Mouse (Mus musculus) yolk sac, embryonic 10.5 days (tissue): ENCODE measurements at regions not wholly inside any gene's neighbourhood (a gene's known extent, or its start where the extent isn't known, plus 50 kb on each side); places are given as distances from the start of the nearest gene placed in this dataset.
A peak's percentile ranks its signal among the peaks of the same experiment; 100 is the strongest.

ENCODE experiments used
- DNase-seq: peaks from one replicate; pipeline ENCODE4 v3.0.0-alpha.2; 2017; ENCODE audit warnings: low spot score

DNA sequence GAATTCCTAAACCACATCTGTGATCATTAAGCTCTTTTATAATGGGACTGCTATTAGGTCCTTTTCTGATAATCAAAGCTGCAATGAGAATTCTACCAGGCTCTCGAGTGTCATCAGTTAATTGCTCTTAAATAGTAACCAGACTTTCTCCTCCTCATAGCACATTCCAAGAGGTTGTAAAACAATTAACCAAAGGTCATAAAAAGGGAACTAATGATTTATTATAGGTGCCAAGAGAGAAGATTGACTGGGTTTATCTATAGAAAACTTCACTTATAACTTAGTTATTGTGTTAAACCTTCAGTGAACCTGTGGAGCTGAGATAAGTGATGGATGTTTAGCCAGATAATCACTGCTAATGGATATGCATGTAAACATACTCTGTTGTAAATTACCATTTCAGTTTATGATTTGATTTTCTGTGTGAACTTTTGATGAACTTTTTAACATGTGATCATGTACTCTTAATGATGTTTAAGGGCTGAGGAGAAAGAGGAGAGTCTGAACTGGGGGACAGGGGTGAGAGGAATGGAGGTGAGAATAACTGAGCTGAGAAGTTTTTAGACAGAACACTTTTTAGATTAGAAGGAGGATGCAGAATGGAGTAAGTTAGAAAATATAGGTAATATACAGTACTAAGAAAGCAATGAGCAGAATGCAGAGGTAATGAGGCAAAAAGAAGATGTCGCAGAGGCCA, 228.4 kb upstream of the Cox7c start:
- no peak for DNase-seq

DNA sequence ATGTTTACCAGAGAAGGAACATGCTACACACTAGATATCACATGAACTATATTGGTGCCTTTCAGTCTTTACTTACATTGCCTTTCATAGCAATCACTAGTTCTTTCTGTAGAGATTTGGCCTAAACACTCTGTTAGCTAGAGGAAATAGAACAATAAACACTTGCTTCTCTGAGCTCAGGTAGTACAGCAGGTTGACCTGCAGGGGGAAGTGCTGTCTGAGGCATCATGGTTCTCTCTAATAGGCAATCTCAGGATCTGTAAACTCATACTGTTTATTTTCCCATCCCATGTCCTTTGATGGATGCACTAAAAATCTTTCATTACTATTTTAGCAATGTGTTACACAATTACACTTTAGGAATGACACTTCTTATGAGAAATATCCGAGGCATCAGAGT, 191.3 kb upstream of the Cox7c start:
- no peak for DNase-seq

DNA sequence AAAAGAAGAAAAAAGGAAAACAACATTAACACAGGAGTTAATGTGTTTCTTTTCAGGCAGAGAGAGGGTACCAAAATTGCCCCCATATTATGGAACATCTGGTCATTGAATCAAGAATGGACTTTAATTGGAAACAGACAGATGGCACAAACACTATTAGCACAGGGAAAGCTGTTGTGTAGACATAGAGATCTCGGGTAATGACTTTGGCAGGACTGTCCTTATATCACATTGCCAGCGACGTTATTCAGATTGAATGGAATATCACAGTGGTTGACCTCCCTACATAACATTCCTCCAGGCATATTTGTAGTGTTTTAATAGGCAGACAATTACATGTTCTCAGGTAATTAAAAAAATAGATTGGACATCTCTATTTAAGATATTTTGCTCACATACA, 158.9 kb upstream of the Cox7c start:
- no peak for DNase-seq

DNA sequence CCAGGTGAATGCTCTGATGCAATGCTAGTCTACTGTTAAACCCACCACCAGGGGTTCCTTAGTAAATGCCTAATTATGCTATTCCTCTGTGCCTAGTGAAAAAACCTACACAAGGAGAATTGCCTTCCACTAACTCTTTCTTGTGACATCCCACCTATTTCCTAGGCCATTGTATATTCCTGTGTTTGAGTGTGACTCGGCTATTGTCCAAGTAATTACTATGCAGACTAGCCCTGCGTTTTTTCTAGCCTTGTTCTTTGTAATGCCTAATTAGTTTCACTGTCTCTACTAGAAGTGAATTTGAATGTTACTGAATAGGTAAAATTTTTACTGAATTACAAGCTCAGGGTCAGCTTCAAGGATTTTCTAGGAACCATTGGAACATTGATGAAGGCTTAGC, 133.8 kb upstream of the Cox7c start:
- DNase-seq = no peak

DNA sequence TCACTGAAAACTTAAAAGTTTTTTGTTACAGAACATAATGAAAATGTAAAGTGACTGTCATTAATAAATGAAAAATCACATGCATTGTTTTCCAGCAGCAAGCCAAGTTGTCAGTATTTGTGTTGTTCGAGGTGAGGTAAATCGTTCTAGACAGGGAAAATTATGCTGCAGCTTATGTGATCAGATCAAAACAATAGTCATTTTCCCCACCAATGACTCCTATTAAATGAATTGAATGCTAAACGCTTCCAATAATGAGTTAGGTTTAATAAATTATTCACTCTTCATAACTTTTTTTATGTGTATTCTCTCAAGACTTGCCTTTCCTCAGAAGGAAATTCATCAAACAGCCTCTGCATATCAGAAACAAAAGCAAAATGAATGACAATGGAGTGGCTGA, 100.6 kb upstream of the Cox7c start:
- DNase-seq = no peak

DNA sequence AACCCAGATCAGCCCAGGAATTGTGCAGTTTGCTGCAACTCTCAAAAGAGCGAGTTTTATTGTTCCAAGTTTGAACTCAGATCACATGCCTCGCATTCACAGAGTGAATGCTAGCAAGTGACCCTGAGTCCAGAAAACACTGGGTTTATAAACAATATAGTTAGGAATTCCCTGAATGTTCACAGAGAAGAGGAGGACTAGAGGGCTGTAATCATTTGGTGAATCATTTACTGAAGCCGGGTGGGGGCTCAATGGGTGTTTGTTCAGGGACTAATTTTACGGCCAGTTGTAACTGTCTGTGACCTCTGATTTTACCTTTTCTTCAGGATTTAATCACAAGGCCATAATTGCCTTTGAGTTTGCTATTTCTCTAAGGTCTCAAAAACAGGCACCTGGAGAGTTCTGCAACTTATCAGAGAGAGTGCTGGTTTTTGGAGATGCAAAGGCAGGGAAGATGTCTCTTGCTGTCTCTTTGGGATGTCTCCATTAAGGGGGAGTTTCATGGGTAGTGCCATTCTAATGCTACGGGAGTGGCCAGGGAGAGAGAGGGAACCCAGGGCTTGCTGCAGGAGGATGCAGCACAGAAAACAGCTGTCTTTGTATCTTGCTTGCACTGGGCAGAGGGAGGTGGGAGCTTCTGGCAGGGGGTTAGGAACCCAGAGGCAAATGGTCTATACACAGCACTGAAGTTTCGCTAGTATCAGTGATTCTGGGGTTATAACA, 64.8 kb upstream of the Cox7c start:
- peak; percentile 68 for DNase-seq

DNA sequence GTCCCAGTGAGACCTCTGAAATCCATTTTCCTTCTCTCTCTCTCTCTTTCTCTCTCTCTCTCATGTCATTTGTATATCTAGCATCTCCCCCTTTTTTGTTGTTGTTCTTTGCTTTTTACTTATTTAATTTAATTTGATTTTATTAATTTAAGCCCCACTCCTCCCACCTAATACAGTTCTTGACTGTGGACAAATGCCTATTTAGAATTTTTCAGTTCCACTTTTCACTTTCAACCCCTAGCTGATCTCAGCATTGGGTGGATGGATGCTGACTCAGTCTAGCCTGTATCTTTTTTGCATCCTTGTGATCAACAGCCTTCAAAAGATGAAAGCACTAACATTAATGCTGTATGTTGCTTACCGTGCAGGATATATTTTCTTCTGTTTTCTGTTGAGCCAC, 55.5 kb upstream of the Cox7c start:
- no peak for DNase-seq

DNA sequence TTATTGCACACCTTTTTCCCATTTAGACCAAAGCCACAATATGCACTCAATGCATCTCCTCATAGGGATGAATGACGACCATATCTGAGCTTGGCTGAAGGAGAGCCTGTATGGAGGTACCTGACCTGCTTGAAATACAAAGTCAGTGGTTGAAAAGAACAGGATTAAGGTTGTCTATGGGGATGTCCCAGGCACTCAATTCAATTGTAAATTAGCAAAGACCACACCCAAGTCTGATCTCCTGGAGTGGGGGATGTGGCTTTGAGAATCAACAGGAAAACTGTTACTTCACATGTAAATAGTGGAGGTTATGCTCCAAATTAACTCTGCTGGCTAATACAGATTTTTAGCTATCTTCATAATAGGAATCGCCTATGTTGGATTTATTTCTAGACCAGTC, 51.1 kb upstream of the Cox7c start:
- no peak for DNase-seq

DNA sequence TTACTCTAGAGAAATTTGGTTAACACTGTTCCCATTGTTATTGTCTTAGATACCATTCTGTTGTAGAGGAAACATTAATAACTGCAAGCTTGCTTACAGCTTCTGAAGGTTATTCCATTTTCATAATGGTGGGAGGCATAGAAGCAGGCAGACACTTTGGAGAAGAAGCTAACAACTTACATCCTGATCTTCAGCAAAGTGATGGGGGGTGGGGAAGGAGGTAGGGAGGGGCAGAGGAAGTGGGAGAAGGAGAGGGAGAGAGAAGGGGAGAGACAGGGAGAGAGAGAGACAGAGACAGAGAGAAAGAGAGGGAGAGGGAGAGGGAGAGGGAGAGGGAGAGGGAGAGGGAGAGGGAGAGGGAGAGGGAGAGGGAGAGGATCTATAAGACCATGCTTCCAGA, 50.6 kb upstream of the Cox7c start:
- no peak for DNase-seq
